Mouse (Mus musculus) testis, adult 2 months (tissue): ENCODE data around the gene Hipk1. TPM values are rescaled to one million over a fixed set of nuclear protein-coding genes. Genes with fewer than 3 reads are reported as not detected.

Source experiments
- H3K27ac ChIP-seq: fragments of 200-500 bp; 2 replicates; pipeline ENCODE4 v1.5.1; 2012; ENCODE audit warnings: low read depth, low read length; ENCODE audit not compliant: control insufficient read depth, insufficient read depth
- H3K27me3 ChIP-seq: fragments of 200-500 bp; 2 replicates; pipeline ENCODE4 v1.6.1; 2012; ENCODE audit warnings: mild to moderate bottlenecking, low read length, moderate library complexity; ENCODE audit not compliant: control insufficient read depth, insufficient read depth
- H3K36me3 ChIP-seq: fragments of 200-500 bp; 2 replicates; pipeline ENCODE4 v1.6.1; 2012; ENCODE audit warnings: mild to moderate bottlenecking, low read length; ENCODE audit not compliant: control insufficient read depth, insufficient read depth
- H3K4me1 ChIP-seq: fragments of 200-500 bp; 2 replicates; pipeline ENCODE4 v1.6.1; 2012; ENCODE audit warnings: low read length; ENCODE audit not compliant: control insufficient read depth, insufficient read depth
- H3K4me3 ChIP-seq: fragments of 200-500 bp; 2 replicates; pipeline ENCODE4 v1.5.1; 2012; ENCODE audit warnings: low read depth, mild to moderate bottlenecking, low read length, moderate library complexity, mixed read lengths; ENCODE audit not compliant: control insufficient read depth
- CTCF ChIP-seq: fragments of 200-500 bp; IDR thresholded peaks from 2 replicates; pipeline ENCODE4 v1.5.1; 2012; ENCODE audit warnings: low read depth, mild to moderate bottlenecking, inconsistent platforms, low read length, moderate library complexity; ENCODE audit not compliant: control insufficient read depth, insufficient read depth, insufficient replicate concordance
- POLR2A ChIP-seq: fragments of 200-500 bp; IDR thresholded peaks from 2 replicates; pipeline ENCODE4 v1.6.1; 2012; ENCODE audit warnings: low read depth, mild to moderate bottlenecking, inconsistent platforms, low read length, moderate library complexity; ENCODE audit not compliant: control insufficient read depth
- polyA plus RNA-seq: library from polyadenylated mRNA; depleted of rRNA; stranded (reverse); fragments of >200 nt; gene quantifications from 2 replicates; pipeline ENCODE4 v1.2.3, GENCODE M21; 2012

The Hipk1 gene
- polyA plus RNA-seq, 1 experiment, result 224 TPM

DNA sequence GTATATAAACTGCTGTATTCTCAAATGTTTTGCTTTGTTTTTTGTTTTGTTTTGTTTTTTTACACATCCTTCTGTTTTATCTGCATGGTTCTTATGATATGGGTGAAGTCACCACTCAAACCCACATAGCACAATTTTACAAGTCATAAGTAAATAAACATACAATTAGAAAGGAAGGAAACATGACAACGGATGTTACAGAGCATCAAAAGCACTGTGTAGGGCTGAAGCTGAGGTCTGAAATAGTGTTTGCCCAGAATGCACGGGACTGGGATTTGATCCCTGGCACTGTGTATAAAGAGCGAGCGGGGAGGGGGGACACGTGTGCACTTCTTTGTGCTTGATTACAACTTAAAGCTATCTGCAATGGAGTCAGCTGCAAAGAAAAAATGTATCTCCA lies 10.6 kb downstream of the Hipk1 start:
- H3K27ac ChIP-seq, result no peak overlapping the region
- no peaks in the 10 kb centered on the region for H3K36me3 ChIP-seq
- no peaks in the 10 kb centered on the region for H3K4me1 ChIP-seq
- TF ChIP-seq POLR2A, result no peak
- TF ChIP-seq CTCF, result no peak
- H3K4me3 ChIP-seq, result no peak overlapping the region
- H3K27me3 ChIP-seq, result no peaks in the 10 kb centered on the region

DNA sequence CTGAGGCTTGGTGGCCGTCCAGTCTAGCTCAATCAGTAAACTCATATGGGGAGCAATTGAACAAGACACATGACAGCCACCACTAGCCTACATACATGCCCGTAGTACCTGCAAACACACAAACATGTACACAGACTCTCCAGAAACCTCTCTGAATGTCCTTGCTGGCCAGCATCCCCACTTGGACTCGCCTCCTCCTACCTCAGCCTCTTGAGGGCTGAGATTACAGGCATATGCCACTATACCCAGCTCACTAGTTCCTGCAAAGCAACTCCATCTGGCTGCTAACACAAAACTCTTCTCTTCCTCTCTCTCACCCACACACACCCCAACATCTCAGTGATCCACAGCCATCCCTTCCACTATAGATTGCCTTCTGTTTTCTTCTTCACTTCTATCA lies 11.1 kb downstream of the Hipk1 start:
- Histone ChIP-seq H3K4me3 (no peak overlapping the region), H3K27me3 (no peaks in the 10 kb centered on the region), H3K36me3 (peaks cover 1% of the 10 kb centered on the region; the same call in 1 of the 2 replicates), H3K27ac (no peak overlapping the region), H3K4me1 (no peaks in the 10 kb centered on the region)
- TF ChIP-seq POLR2A, result no peak
- TF ChIP-seq CTCF, result no peak

GRCm38 (mm10) chr3:103779183-103779582 lies 12.2 kb downstream of the Hipk1 start:
- H3K27ac ChIP-seq, result no peak overlapping the region
- H3K4me3 ChIP-seq, result no peak overlapping the region
- H3K27me3 ChIP-seq, result no peaks in the 10 kb centered on the region
- H3K4me1 ChIP-seq, result no peaks in the 10 kb centered on the region
- H3K36me3 ChIP-seq, result peaks cover 1% of the 10 kb centered on the region; the same call in 1 of the 2 replicates
- TF ChIP-seq POLR2A (no peak), CTCF (no peak)

GRCm38 (mm10) chr3:103778660-103779059 lies 12.7 kb downstream of the Hipk1 start:
- no peak for TF ChIP-seq CTCF
- TF ChIP-seq POLR2A, result no peak
- no peak overlapping the region for H3K4me3 ChIP-seq
- H3K36me3 ChIP-seq, result peaks cover 1% of the 10 kb centered on the region; the same call in 1 of the 2 replicates
- no peak overlapping the region for H3K27ac ChIP-seq
- H3K4me1 ChIP-seq, result no peaks in the 10 kb centered on the region
- H3K27me3 ChIP-seq, result no peaks in the 10 kb centered on the region

DNA sequence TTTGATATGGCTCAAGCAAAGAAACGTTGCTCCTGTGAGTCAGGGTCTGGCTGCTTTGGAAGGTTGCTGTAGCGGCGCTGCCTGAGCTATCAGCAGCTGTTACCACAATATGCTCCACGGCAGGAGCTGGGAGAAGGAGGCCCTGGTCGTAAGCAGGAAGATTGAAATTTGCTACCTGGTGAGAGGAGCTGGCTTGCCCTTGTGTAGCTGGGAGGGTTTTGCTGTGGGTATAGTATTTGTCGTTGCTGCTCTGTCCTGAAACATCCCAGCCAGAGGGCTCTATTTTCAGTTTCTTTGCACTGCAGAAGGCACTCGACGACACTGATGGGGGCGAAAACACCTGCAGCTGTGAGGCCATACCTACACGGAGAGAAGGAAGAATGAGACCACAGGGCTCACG lies 13.4 kb downstream of the Hipk1 start:
- H3K4me3 ChIP-seq, result no peak overlapping the region
- H3K27ac ChIP-seq, result no peak overlapping the region
- no peak for TF ChIP-seq POLR2A
- TF ChIP-seq CTCF, result no peak
- peaks cover 2% of the 10 kb centered on the region; the same call in 1 of the 2 replicates for H3K4me1 ChIP-seq
- peaks cover 1% of the 10 kb centered on the region; the same call in 1 of the 2 replicates for H3K36me3 ChIP-seq
- H3K27me3 ChIP-seq, result no peaks in the 10 kb centered on the region

GRCm38 (mm10) chr3:103774009-103774408 lies 17.4 kb downstream of the Hipk1 start:
- no peaks in the 10 kb centered on the region for H3K27me3 ChIP-seq
- no peak overlapping the region for H3K27ac ChIP-seq
- H3K4me1 ChIP-seq, result peaks cover 6% of the 10 kb centered on the region; the same call in 1 of the 2 replicates
- H3K36me3 ChIP-seq, result peaks cover 1% of the 10 kb centered on the region; the same call in 1 of the 2 replicates
- TF ChIP-seq POLR2A (no peak), CTCF (no peak)
- H3K4me3 ChIP-seq, result no peak overlapping the region

DNA sequence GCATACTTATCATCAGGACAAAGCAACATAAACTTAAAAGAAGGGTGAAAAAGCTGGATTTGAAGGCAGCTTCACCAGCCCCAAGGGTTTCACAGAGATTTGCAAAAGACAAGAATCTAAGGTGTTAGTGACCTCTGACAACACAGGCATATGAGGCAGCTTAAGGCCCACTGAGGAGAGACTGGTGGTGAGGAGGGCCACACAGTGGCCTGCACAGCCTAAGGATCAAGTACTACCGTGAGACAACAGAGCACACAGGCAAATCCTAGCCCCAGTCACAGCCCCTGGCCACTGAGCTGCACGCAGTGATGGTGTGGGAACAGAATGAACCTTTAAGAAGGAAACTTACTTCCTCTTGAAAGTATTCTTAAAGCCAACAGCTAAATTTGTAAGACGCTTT lies 17.9 kb downstream of the Hipk1 start:
- Histone ChIP-seq H3K27me3 (no peaks in the 10 kb centered on the region), H3K36me3 (peaks cover 1% of the 10 kb centered on the region; the same call in 1 of the 2 replicates), H3K4me3 (peak overlapping the region; percentile 57), H3K27ac (peak overlapping the region; percentile 34; the same call in 1 of the 2 replicates), H3K4me1 (peaks cover 6% of the 10 kb centered on the region; the same call in 1 of the 2 replicates)
- TF ChIP-seq CTCF, result no peak
- TF ChIP-seq POLR2A, result no peak

- H3K4me3 ChIP-seq, result peak overlapping the region; percentile 65
- H3K27me3 ChIP-seq, result no peaks in the 10 kb centered on the region
- peaks cover 1% of the 10 kb centered on the region; the same call in 1 of the 2 replicates for H3K36me3 ChIP-seq
- H3K4me1 ChIP-seq, result peaks cover 6% of the 10 kb centered on the region; the same call in 1 of the 2 replicates
- TF ChIP-seq POLR2A (no peak), CTCF (no peak)
- H3K27ac ChIP-seq, result no peak overlapping the region
Observed at GRCm38 (mm10) chr3:103772846-103773245, 18.5 kb downstream of the Hipk1 start.
